Mouse (Mus musculus) cerebellum, adult 9-10 months (tissue): ENCODE results near the gene Thoc7.
A peak's percentile ranks its signal among the peaks of the same experiment; 100 is the strongest.
"Not testable (repeated sequence)": the region's sequence is repeated elsewhere in the genome, so short reads cannot be mapped to it uniquely, and the experiment has no call there.

ENCODE experiments used
- DNase-seq: peaks from one replicate; pipeline ENCODE4 v3.0.0; 2022

Thoc7 gene

DNA sequence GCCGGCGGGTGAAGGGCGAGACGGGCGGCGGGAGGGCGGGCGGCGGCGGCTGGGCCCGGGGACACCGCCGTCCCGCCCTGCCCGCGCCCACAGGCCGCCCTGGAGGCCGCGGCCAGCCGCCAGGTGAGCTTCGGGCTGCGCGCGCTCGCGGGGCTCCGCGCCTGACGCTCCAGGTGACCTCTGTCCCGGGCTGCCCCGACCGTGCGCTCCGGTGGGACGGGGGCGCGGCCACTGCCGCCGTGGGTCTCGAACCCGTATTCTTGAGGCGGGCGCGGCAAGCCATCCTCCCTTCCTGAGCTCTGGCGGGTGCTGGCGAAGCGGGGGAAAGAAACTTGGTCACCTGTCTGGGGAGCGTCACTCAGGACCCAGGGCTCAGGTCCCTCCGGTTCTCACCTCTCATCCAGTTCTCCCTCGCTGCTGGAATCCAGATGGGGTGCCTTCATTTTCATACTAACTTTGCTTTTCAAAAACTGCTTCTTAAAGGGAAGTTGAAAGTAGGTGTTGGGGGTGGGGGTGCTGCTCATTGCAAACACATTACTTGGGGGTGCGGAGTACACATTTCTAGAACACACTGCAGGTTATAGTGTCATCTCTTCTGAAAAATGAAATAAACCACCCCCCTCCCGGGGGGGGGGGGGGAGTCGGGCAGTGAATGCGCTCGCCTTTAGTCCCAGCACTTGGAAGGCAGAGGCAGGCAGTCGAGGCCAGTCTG is at the start of gene Thoc7, which contains the start of gene Atxn7:
Gene Thoc7, minus strand, starts transcription at position 452 of the 712 bp plus-strand sequence.
Gene Atxn7, plus strand, starts transcription at position 40 of the 712 bp plus-strand sequence.
- peak; percentile 58 for DNase-seq

DNA sequence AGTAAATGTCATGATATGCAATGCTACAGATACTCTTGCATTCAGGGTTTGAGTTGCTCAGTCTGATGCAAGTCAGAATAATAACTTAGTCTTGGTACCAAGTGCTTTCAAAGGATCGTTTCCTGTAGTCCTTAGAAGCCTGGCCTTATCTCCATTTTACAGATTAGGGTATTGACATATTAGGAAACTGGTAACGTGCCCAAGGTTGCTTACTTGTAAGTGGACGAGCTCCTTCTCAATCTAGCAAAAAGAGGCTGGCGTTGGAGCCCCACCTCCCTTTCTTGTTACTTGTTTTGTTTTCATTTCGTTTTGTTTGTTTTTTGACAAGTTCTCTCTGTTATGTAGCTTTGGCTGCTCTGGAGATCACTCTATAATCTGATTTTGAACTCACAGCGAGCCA is 48.1 kb upstream of the Thoc7 start:
- DNase-seq = no peak

DNA sequence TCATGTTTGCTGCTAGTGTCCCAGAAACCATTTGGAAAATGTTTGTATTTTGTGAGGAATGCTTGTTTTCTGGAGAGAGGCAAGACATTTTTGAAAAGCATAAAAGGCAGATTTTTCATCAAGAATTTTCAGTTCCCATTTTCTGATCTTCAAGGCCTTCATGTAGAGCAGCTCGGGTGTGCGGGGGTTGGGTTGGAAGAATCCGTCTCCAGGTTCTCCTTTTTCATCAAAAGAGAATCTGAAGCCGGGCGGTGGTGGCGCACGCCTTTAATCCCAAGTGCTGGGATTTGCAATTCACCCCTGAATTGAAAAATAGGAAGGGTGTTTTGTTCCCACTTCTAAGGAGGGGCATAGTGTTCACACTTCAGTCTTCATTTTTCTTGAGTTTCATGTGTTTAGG is 41.1 kb upstream of the Thoc7 start:
- DNase-seq = no peak

DNA sequence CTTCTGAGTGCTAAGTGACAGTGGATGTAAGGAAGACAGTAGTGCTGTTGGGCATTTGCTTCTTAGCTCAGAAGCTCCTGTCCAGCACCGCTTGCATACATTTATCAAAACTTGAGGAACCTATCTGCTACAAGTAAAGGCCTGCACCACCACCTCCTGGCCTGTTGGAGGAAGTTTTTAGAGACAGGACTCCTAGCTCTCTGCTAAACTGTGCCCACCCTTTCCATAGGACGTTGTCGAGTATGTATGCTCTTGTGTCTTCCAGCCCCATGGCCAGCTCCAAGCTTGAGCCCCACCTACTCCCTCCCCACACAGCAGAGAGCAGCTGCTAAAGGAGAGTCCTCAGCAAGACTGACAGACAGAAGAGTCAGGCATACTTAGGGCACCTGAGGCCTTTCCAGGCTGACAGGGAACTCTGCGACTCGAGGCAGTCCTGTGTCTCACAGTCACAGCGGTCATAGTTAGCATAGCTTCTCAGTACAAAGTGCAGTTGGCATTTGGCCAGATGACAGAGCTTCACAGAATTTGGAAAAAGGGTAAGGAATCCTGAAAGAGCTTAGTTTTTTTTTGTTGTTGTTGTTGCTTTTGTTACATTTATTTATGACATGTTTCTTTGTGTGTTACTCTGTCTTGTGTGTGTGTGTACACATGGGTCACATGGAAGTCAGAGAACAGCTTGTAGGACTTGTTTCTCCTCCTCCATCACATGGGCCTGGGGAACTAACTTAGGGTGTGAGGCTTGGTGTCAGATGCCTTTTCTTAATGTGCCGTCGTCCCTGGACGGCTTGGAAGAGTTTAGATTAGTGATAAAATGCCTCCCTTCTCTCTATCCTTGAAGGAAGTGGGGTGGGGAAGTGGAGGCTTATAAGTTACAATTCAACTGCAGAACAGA is 33.8 kb upstream of the Thoc7 start:
- no peak for DNase-seq

- no peak for DNase-seq
These were observed 29.1 kb upstream of the Thoc7 start for GRCm38 (mm10) chr14:13990741-13991140.

- DNase-seq = no peak
These were observed 26.7 kb upstream of the Thoc7 start for GRCm38 (mm10) chr14:13988397-13988796.

GRCm38 (mm10) chr14:13982174-13982573 is 20.5 kb upstream of the Thoc7 start:
- DNase-seq = no peak

- DNase-seq = peak; percentile 53
These were observed 19.6 kb upstream of the Thoc7 start for GRCm38 (mm10) chr14:13981286-13981685.

DNA sequence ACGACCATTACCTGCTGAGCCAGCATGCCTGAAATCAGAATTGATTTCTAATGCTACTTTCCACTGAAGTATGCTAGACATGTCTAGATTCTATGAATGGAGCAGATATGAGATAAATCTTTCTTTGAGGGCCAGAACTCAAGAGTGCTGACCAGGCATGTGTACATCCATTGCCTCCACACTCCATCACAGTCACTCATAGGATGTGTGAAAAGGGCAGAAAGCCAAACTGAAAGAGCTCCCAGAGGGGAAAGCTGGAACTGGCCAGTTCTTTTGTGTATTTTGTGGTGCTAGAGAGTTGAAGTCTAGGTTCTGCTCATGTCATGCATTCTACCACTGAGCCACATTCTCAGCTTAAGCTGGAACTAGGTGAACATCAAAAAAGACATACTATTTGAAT is 15.8 kb upstream of the Thoc7 start:
- DNase-seq = no peak

GRCm38 (mm10) chr14:13971644-13972234 is 10.1 kb upstream of the Thoc7 start:
- no peak for DNase-seq

- no peak for DNase-seq
These were observed 8.9 kb upstream of the Thoc7 start for GRCm38 (mm10) chr14:13970513-13970912.

- no peak for DNase-seq
These were observed 6.8 kb upstream of the Thoc7 start for GRCm38 (mm10) chr14:13968476-13968875.

DNA sequence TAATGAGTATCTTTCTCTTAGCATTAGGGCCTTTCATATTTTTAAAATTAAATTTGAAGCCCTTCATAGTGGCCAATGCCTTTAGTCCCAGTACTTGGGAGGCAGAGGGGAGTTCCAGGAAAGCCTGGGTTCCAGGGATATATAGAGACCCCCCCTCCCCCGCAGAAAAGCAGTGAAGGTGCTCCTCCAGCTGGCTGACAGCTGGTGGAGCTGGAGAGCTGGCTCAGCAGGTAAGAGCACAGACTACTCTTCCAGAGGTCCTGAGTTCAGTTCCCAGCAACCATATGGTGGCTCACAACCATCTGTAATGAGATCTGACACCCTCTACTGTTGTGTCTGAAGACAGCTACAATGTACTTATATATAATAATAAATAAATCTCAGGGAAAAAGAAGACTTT is 6.0 kb upstream of the Thoc7 start:
- DNase-seq = no peak

DNA sequence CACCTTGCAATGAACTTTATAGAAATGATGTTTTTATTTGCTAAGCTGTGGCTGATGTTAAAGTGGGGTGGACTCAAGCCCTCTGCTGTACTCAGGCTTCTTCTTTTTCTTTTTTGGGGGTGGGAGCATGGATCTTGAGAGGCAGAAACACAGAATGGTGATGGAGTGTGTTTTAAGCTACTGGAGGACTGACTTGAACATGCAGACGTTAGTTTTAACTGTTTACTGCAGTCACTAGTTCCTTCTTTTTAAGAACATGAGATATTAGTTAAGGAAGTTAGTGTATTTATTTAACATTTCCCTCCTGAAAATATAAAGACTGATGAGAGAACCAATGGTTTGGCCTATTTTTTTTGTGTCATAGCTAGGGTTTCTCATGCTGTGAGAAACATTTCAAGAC is 1.9 kb upstream of the Thoc7 start:
- no peak for DNase-seq

DNA sequence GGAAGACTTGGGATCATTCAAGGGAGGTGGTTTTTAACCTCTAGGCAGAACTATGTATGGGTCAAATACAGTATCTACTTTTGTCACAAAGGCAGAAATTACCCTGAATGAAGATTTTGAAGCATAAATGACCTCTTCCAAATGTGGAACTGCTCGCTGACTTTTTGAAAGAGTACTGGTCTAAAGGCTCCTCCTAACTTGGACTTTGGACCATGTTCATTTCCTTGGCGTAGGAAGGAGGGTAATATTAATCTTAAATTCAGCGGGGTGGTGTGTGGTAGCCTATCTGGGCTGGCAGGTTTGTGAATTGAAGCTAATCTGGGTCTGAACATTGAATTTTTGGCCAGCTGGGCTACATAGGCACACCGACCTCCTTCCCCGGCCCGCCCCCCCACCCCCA is 824 bp upstream of the Thoc7 start:
- DNase-seq = no peak

DNA sequence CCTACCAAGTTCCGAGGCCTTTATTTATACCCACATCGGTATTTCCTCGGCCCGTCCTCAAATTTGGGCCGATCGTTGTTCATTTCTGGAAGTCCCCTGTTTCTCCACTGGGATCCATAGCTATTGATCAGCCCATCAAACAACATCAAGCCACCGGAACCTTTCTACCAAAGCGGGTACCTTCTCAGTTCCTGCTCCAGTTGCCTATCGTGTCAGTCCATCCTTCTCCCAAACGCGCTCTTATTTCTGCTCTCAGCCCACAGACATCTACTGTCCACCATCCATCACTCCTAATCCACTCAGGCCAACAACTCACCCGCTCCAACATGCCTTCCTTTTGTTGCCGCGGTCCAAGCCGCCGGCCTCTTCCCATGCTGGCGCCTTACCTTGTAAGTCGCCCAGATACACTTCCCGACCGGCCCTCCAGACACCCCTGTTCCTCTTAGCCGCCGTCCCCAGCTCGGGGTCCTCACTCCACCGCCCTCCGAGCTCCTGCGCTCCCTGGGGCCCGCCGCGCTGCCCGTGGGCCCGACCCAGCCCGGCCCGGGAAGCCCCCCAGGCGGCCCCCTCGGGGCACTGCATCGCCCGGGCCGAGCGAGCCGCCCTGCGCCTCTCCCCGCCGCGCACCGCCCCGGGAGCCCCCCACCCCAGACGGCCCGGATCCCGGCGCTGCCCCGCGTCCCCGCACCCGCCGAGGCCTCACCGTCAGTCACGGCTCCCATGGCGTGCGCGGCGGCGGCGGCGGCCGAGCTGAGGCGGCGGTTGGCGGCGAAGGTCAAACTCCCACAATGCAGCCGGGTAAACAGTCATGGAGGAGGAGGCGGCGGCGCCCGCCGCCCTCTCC is 948 bp downstream of the Thoc7 start:
- peak; percentile 58 for DNase-seq

- DNase-seq = peak; percentile 46
These were observed 1.6 kb downstream of the Thoc7 start for GRCm38 (mm10) chr14:13960079-13960478.

DNA sequence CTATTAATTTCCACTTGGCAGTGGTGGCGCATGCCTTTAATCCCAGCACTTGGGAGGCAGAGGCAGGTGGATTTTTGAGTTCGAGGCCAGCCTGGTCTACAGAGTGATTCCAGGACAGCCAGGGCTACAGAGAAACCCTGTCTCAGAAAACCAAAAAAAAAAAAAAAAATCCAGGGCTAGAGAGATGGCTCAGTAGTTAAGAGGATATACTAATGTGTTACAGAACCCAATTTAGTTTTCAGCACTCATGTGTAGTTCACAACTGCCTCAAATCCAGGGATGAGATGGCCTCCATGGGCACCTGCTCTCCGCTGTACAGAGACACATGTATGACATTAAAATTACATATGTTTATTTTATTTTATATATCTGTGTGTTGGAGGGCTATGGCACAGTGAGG is 9.5 kb downstream of the Thoc7 start:
- DNase-seq = not testable (repeated sequence)

DNA sequence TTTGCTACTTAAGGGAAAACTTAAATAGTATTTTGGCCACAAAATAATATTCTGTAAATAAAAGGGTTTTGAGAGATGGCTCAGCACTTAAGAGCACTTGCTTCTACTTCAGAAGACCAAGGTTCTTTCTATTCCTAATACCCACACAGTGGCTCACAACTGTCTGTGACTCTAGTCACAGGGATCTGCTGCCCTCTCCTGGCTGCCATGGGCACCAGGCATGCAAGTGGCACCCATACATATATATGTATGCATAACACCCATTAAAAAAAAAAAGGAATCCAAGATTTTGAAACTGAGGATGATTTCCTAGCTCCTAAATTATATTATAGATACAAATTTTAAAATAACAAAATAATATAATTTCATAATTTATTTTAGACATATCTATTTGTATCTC is 11.3 kb downstream of the Thoc7 start:
- DNase-seq = no peak

- DNase-seq = no peak
These were observed 13.3 kb downstream of the Thoc7 start for GRCm38 (mm10) chr14:13948345-13948744.

GRCm38 (mm10) chr14:13944686-13945085 is 17.0 kb downstream of the Thoc7 start:
- no peak for DNase-seq

DNA sequence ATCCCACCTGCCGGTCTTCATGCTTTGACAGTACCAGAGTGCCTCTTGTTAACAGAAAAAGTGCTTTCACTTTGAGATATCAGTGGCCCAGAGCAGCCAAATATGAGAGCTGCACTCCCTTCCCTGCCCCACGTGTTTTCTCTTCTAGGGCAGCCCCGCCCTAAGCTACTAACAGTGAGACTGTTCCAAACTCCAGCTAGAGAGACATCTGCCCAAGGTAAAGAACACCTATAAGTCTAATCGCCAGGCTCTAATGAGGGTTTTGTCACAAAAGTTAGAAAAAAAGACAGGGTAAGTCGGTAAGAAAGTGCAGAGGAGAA is 27.6 kb downstream of the Thoc7 start:
- DNase-seq = no peak
